Mouse (Mus musculus) cerebellum, adult 18-20 months (tissue): Measurements from ENCODE around the gene Mgll.

Experiments
- DNase-seq, 2 experiments: peaks; one replicate each; pipeline ENCODE4 v3.0.0; 2021

Mgll gene

GRCm38 (mm10) chr6:88724313-88725195, at the start of gene Mgll:
Gene Mgll (plus strand): TSS chr6:88724412.
- DNase-seq, result peak; percentile 64 to 86

GRCm38 (mm10) chr6:88675815-88676214, 48.4 kb upstream of the Mgll start:
- no peak for DNase-seq

GRCm38 (mm10) chr6:88676753-88677736, 47.2 kb upstream of the Mgll start:
- no peak for DNase-seq

- no peak for DNase-seq
Observed at GRCm38 (mm10) chr6:88677738-88678137, 46.5 kb upstream of the Mgll start.

GRCm38 (mm10) chr6:88681026-88681425, 43.2 kb upstream of the Mgll start:
- DNase-seq, result no peak

GRCm38 (mm10) chr6:88683380-88684053, 40.7 kb upstream of the Mgll start:
- DNase-seq, result no peak

GRCm38 (mm10) chr6:88688171-88688570, 36.0 kb upstream of the Mgll start:
- DNase-seq, result no peak

GRCm38 (mm10) chr6:88688712-88689111, 35.5 kb upstream of the Mgll start:
- DNase-seq, result no peak

GRCm38 (mm10) chr6:88690211-88690610, 34.0 kb upstream of the Mgll start:
- no peak for DNase-seq

GRCm38 (mm10) chr6:88691361-88691760, 32.9 kb upstream of the Mgll start:
- no peak for DNase-seq

- no peak for DNase-seq
Observed at GRCm38 (mm10) chr6:88702887-88703286, 21.3 kb upstream of the Mgll start.

- no peak for DNase-seq
Observed at GRCm38 (mm10) chr6:88703731-88704130, 20.5 kb upstream of the Mgll start.

GRCm38 (mm10) chr6:88708401-88709278, 15.6 kb upstream of the Mgll start:
- DNase-seq, result no peak

GRCm38 (mm10) chr6:88709279-88709575, 15.0 kb upstream of the Mgll start:
- no peak for DNase-seq

- DNase-seq, result no peak
Observed at GRCm38 (mm10) chr6:88711313-88711712, 12.9 kb upstream of the Mgll start.

GRCm38 (mm10) chr6:88712083-88712482, 12.1 kb upstream of the Mgll start:
- DNase-seq, result no peak

- no peak for DNase-seq
Observed at GRCm38 (mm10) chr6:88713320-88713719, 10.9 kb upstream of the Mgll start.

GRCm38 (mm10) chr6:88714200-88714674, 10.0 kb upstream of the Mgll start:
- no peak for DNase-seq

- no peak for DNase-seq
Observed at GRCm38 (mm10) chr6:88715378-88715781, 8.8 kb upstream of the Mgll start.

GRCm38 (mm10) chr6:88715966-88716365, 8.2 kb upstream of the Mgll start:
- DNase-seq, result no peak

- DNase-seq, result no peak
Observed at GRCm38 (mm10) chr6:88717143-88718032, 6.8 kb upstream of the Mgll start.
